Mouse (Mus musculus) CH12.LX (cell line): ENCODE results near the gene Plekha7. TPM values are rescaled to one million over a fixed set of nuclear protein-coding genes. Genes with fewer than 3 reads are reported as not detected.

Experiments
- DNase-seq: peaks from one replicate; pipeline ENCODE4 v3.0.0-alpha.2; 2013; ENCODE audit errors: extremely low read depth
- H3K27ac ChIP-seq: 2 replicates; pipeline ENCODE4 v1.5.1; 2012; ENCODE audit warnings: low read depth, mild to moderate bottlenecking, control low read depth, moderate library complexity; ENCODE audit not compliant: insufficient read depth
- H3K27me3 ChIP-seq: replicated peaks from 2 replicates; pipeline ENCODE3; 2012; ENCODE audit warnings: inconsistent platforms
- H3K36me3 ChIP-seq, 2 experiments: replicated peaks in 1 of 2; 2 replicates each; pipeline versions ENCODE3 to v1.6.1; 2012; ENCODE audit warnings: inconsistent platforms in 1 of 2, low read length in 1 of 2, mild to moderate bottlenecking in 1 of 2, mixed read lengths in 1 of 2, moderate library complexity in 1 of 2; ENCODE audit not compliant: control insufficient read depth in 1 of 2, insufficient read depth in 1 of 2
- H3K4me1 ChIP-seq, 2 experiments: 2 replicates each; pipeline ENCODE4 v1.6.1; 2012; ENCODE audit warnings: inconsistent platforms in 1 of 2, moderate library complexity in 1 of 2; ENCODE audit not compliant: insufficient read depth in 2 of 2, control insufficient read depth in 1 of 2
- H3K4me2 ChIP-seq: 2 replicates; pipeline ENCODE4 v1.6.1; 2012; ENCODE audit warnings: low read depth, mild to moderate bottlenecking, control low read depth; ENCODE audit not compliant: poor library complexity, insufficient read depth, severe bottlenecking
- H3K4me3 ChIP-seq, 3 experiments: fragments of 150-350 bp in 1 of 3; sonication (generic) in 1 of 3; replicated peaks in 1 of 3; 2 replicates each; pipeline versions ENCODE3 to v1.5.1; 2011 to 2012; ENCODE audit warnings: low read depth in 2 of 3, low read length in 2 of 3, mild to moderate bottlenecking in 2 of 3, moderate library complexity in 2 of 3, control low read depth in 1 of 3, improper control_type of control experiment in 1 of 3, inconsistent platforms in 1 of 3, mixed read lengths in 1 of 3; ENCODE audit not compliant: poor library complexity in 1 of 3
- H3K79me2 ChIP-seq: replicated peaks from 2 replicates; pipeline ENCODE4 v1.6.1; 2012; ENCODE audit warnings: mild to moderate bottlenecking, moderate library complexity; ENCODE audit not compliant: control insufficient read depth, poor library complexity, insufficient read depth, severe bottlenecking; ENCODE audit errors: extremely low read depth
- H3K9ac ChIP-seq: 2 replicates; pipeline ENCODE4 v1.6.1; 2012; ENCODE audit warnings: low read depth, mild to moderate bottlenecking, control low read depth, moderate library complexity; ENCODE audit not compliant: insufficient read depth
- H3K9me3 ChIP-seq: replicated peaks from 2 replicates; pipeline ENCODE3; 2012; ENCODE audit warnings: low read length, inconsistent platforms, mixed read lengths
- BHLHE40 ChIP-seq: IDR thresholded peaks from 2 replicates; pipeline ENCODE4 v1.6.1; 2011; ENCODE audit warnings: mild to moderate bottlenecking, low read depth, low read length, improper control_type of control experiment
- CHD1 ChIP-seq: IDR thresholded peaks from 2 replicates; pipeline ENCODE4 v1.6.1; 2012; ENCODE audit warnings: low read depth, low read length, improper control_type of control experiment, inconsistent platforms
- CHD2 ChIP-seq: IDR thresholded peaks from 2 replicates; pipeline ENCODE4 v1.6.1; 2011; ENCODE audit warnings: low read length, improper control_type of control experiment
- E2F4 ChIP-seq: IDR thresholded peaks from 2 replicates; pipeline ENCODE4 v1.6.1; 2011; ENCODE audit warnings: low read depth, low read length, improper control_type of control experiment; ENCODE audit not compliant: insufficient replicate concordance
- ELF1 ChIP-seq: IDR thresholded peaks from 2 replicates; pipeline ENCODE4 v1.6.1; 2014; ENCODE audit warnings: low read depth, mild to moderate bottlenecking, inconsistent platforms, low read length, improper control_type of control experiment
- EP300 ChIP-seq: IDR thresholded peaks from 2 replicates; pipeline ENCODE4 v1.6.1; 2011; ENCODE audit warnings: low read length, improper control_type of control experiment
- ETS1 ChIP-seq: conservative IDR thresholded peaks from 2 replicates; pipeline ENCODE4 v1.6.1; 2012; ENCODE audit warnings: low read depth, mild to moderate bottlenecking, inconsistent platforms, low read length, improper control_type of control experiment, moderate library complexity
- JUND ChIP-seq: conservative IDR thresholded peaks from 2 replicates; pipeline ENCODE4 v1.6.1; 2011; ENCODE audit warnings: low read depth, low read length, improper control_type of control experiment
- MAFK ChIP-seq: IDR thresholded peaks from 2 replicates; pipeline ENCODE4 v1.6.1; 2011; ENCODE audit warnings: low read length, improper control_type of control experiment; ENCODE audit not compliant: insufficient replicate concordance
- MAX ChIP-seq: IDR thresholded peaks from 2 replicates; pipeline ENCODE4 v1.6.1; 2011; ENCODE audit warnings: low read length, improper control_type of control experiment
- MAZ ChIP-seq: IDR thresholded peaks from 2 replicates; pipeline ENCODE4 v1.6.1; 2012; ENCODE audit warnings: low read depth, mild to moderate bottlenecking, inconsistent platforms, low read length, improper control_type of control experiment, moderate library complexity
- MEF2A ChIP-seq: IDR thresholded peaks from 2 replicates; pipeline ENCODE4 v1.6.1; 2014; ENCODE audit warnings: low read depth, mild to moderate bottlenecking, inconsistent platforms, low read length, improper control_type of control experiment, borderline replicate concordance
- MXI1 ChIP-seq: IDR thresholded peaks from 2 replicates; pipeline ENCODE4 v1.6.1; 2011; ENCODE audit warnings: mild to moderate bottlenecking, low read depth, low read length, improper control_type of control experiment
- MYC ChIP-seq: IDR thresholded peaks from 2 replicates; pipeline ENCODE4 v1.6.1; 2011; ENCODE audit warnings: low read depth, mild to moderate bottlenecking, improper control_type of control experiment, low read length
- NRF1 ChIP-seq: IDR thresholded peaks from 2 replicates; pipeline ENCODE4 v1.6.1; 2014; ENCODE audit warnings: low read depth, mild to moderate bottlenecking, inconsistent platforms, low read length, improper control_type of control experiment, moderate library complexity
- PAX5 ChIP-seq: IDR thresholded peaks from 2 replicates; pipeline ENCODE4 v1.6.1; 2012; ENCODE audit warnings: low read length, inconsistent platforms, mixed read lengths
- POLR2A ChIP-seq: IDR thresholded peaks from 2 replicates; pipeline ENCODE4 v1.6.1; 2011; ENCODE audit warnings: low read depth, mild to moderate bottlenecking, improper control_type of control experiment, low read length
- RAD21 ChIP-seq: IDR thresholded peaks from 2 replicates; pipeline ENCODE4 v1.6.1; 2011; ENCODE audit warnings: low read depth, mild to moderate bottlenecking, low read length, improper control_type of control experiment, moderate library complexity
- RCOR1 ChIP-seq: conservative IDR thresholded peaks from 2 replicates; pipeline ENCODE4 v1.6.1; 2012; ENCODE audit warnings: low read depth, mild to moderate bottlenecking, inconsistent platforms, low read length, improper control_type of control experiment
- SMC3 ChIP-seq: IDR thresholded peaks from 2 replicates; pipeline ENCODE4 v1.6.1; 2011; ENCODE audit warnings: low read depth, low read length, improper control_type of control experiment
- UBTF ChIP-seq: IDR thresholded peaks from 2 replicates; pipeline ENCODE4 v1.6.1; 2012; ENCODE audit warnings: low read depth, mild to moderate bottlenecking, inconsistent platforms, low read length, improper control_type of control experiment, moderate library complexity
- USF2 ChIP-seq: conservative IDR thresholded peaks from 2 replicates; pipeline ENCODE4 v1.6.1; 2011; ENCODE audit warnings: low read depth, low read length, improper control_type of control experiment
- ZC3H11A ChIP-seq: IDR thresholded peaks from 2 replicates; pipeline ENCODE4 v1.6.1; 2012; ENCODE audit warnings: low read depth, mild to moderate bottlenecking, inconsistent platforms, low read length, improper control_type of control experiment
- ZNF384 ChIP-seq: IDR thresholded peaks from 2 replicates; pipeline ENCODE4 v1.6.1; 2012; ENCODE audit warnings: low read depth, low read length, improper control_type of control experiment, inconsistent platforms
- dilution Hi-C: fragments of 300-500 bp; cut with MboI; formaldehyde crosslinking; loops from 2 replicates; pipeline ENCODE4 v1.14.3; 2020; ENCODE audit warnings: low sequenced_read_pairs; ENCODE audit not compliant: extremely low pct_unique_long_range_greater_than_20kb, extremely low pct_ligation_motif_present
- in situ Hi-C: fragments of 300-500 bp; cut with MboI; formaldehyde crosslinking; loops from 3 replicates; pipeline ENCODE4 v1.14.3; 2019; ENCODE audit warnings: low sequenced_read_pairs, low pct_ligation_motif_present, low pct_unique_long_range_greater_than_20kb, mixed read lengths
- polyA plus RNA-seq: library from polyadenylated mRNA; unstranded; fragments of >175 nt; gene quantifications from 2 replicates; pipeline ENCODE4 v1.2.1, GENCODE M21; 2012; ENCODE audit warnings: low read depth; ENCODE audit not compliant: insufficient read length
- total RNA-seq, 2 experiments: library from RNA; depleted of rRNA; stranded (reverse); fragments of 300-350 nt in 1 of 2; fragments of >200 nt in 1 of 2; gene quantifications; 2 replicates each; pipeline ENCODE4 v1.2.3; 2012 to 2014

Plekha7 gene
- total and polyA plus RNA-seq, 3 experiments = 0.59 to 1.5 (median 1.0) TPM

GRCm38 (mm10) chr7:116186156-116186555 is 122.0 kb downstream of the Plekha7 start:
- H3K36me3 ChIP-seq = no peaks in the 10 kb centered on the region
- H3K4me2 ChIP-seq = no peak overlapping the region
- peaks cover 6% of the 10 kb centered on the region for H3K9me3 ChIP-seq
- no peaks in the 10 kb centered on the region for H3K79me2 ChIP-seq
- H3K4me3 ChIP-seq = no peak overlapping the region
- H3K4me1 ChIP-seq = no peaks in the 10 kb centered on the region
- TF ChIP-seq RCOR1 (no peak), NRF1 (no peak), SMC3 (no peak), ZNF384 (no peak), EP300 (no peak), MAFK (no peak), ELF1 (no peak), RAD21 (no peak), JUND (no peak), CHD1 (no peak), MAX (no peak), CHD2 (no peak), USF2 (no peak), UBTF (no peak), ZC3H11A (no peak), MAZ (no peak), MEF2A (no peak)
- dilution Hi-C loops = no loop called here
- no peak for DNase-seq
- H3K27me3 ChIP-seq = peaks cover 37% of the 10 kb centered on the region
- in situ Hi-C loops = no loop called here
- H3K27ac ChIP-seq = no peak overlapping the region
- H3K9ac ChIP-seq = no peak overlapping the region

GRCm38 (mm10) chr7:116184358-116185057 is 123.7 kb downstream of the Plekha7 start:
- dilution Hi-C loops = no loop called here
- Histone ChIP-seq H3K4me2 (no peak overlapping the region), H3K79me2 (no peaks in the 10 kb centered on the region), H3K9me3 (peaks cover 6% of the 10 kb centered on the region), H3K4me3 (no peak overlapping the region), H3K4me1 (no peaks in the 10 kb centered on the region), H3K9ac (no peak overlapping the region), H3K27me3 (peaks cover 37% of the 10 kb centered on the region), H3K36me3 (no peaks in the 10 kb centered on the region), H3K27ac (no peak overlapping the region)
- TF ChIP-seq EP300 (no peak), E2F4 (no peak), ETS1 (no peak), ZC3H11A (no peak), MAZ (no peak), UBTF (no peak), CHD1 (no peak), SMC3 (no peak), MXI1 (no peak), BHLHE40 (no peak), POLR2A (no peak), MYC (no peak), CHD2 (no peak), MAFK (no peak), JUND (no peak), PAX5 (no peak)
- in situ Hi-C loops = no loop called here
- no peak for DNase-seq
